23 mouse cellular contexts compared by ENCODE assay signal in the genomic region with DNA sequence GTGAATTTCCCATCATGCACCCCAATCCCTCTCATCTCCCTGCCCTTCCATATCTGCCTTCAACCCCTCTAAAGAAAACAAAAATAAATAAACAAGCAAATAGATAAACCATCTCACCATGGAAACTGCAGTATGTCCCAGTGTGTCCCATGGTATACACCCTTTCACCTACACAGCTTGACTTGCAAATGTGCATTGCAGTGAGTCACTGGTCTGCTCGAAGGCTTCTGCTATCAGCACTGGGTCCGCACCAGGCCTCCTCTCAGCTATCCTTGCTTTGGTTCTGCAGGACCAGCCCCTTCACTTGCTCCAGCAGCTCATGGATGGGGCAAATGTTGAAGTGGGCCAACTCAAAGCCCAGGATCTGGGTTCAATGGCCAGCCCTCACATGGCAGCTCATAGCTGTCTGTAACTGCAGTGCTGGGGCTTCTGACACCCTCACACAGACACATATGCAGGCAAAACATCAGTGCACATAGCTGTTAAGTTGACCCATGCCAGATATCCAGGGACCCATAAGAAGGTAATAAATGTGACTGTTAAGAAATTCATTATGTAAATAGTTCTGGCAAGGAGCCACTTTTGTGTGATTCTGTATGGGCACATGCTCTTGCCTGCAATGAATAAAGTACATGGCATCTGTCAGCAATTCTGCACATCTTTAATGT. TPM values are rescaled to one million over a fixed set of nuclear protein-coding genes. Genes with fewer than 3 reads are reported as not detected.
DNase-seq lines count a peak whose midpoint lies in the region; ATAC-seq and TF ChIP-seq lines count a peak whose summit lies in the region.
"Had no signal": no experiment of that assay in that cellular context is flagged by ENCODE, and none has a peak within 500 bp of the region (broad histone marks: within the 10 kb centered on the region; RNA-seq: fewer than 3 reads in every experiment).

No protein-coding gene starts in this region.

- no peaks in the 10 kb centered on the region for H3K9me3 ChIP-seq in forebrain, embryonic 14.5 days (replicated peaks; ENCODE audit: control insufficient read depth, low read length)
- H3K9me3 ChIP-seq in forebrain, embryonic 11.5 days (ENCODE audit: control insufficient read depth, low read length), result no peaks in the 10 kb centered on the region
- H3K9me3 ChIP-seq in hindbrain, embryonic 13.5 days, result no peaks in the 10 kb centered on the region
- no peaks in the 10 kb centered on the region for H3K9me3 ChIP-seq in hindbrain, postnatal 0 days (ENCODE audit: low read length)
- no peaks in the 10 kb centered on the region for H3K9me3 ChIP-seq in neural tube, embryonic 14.5 days (ENCODE audit: control insufficient read depth, low read length)
- H3K9me3 ChIP-seq: embryonic facial prominence, embryonic 13.5 days; embryonic facial prominence, embryonic 15.5 days; forebrain, embryonic 10.5 days; forebrain, embryonic 13.5 days had no signal

- peak; percentile 41 for DNase-seq in forebrain, embryonic 14.5 days (ENCODE audit: low spot score)
- DNase-seq in forebrain, embryonic 11.5 days (ENCODE audit: low spot score), result no peak
- no peak for DNase-seq in hindbrain, postnatal 0 days (ENCODE audit: low spot score)
- peak; percentile 55 for DNase-seq in 3T3-L1 (ENCODE audit: low read depth, low spot score)
- no peak for DNase-seq in right cerebral cortex, postnatal 4 days
- DNase-seq in cerebellum, postnatal 10 days, result no peak
- DNase-seq: adrenal gland, adult 8-10 months; adrenal gland, postnatal 14 days; adrenal gland, postnatal 36 days; cerebellum, adult 11-12 months; cerebellum, adult 2 months; cerebellum, adult 9-10 months; cerebellum, postnatal 14 days; cerebellum, postnatal 36 days; embryo, embryonic 11 days had no signal

- no peaks in the 10 kb centered on the region for H3K4me1 ChIP-seq in forebrain, embryonic 14.5 days (ENCODE audit: control insufficient read depth, insufficient read depth, low read length)
- H3K4me1 ChIP-seq in forebrain, embryonic 11.5 days (replicated peaks; ENCODE audit: control insufficient read depth, insufficient read depth, low read length), result no peaks in the 10 kb centered on the region
- no peaks in the 10 kb centered on the region for H3K4me1 ChIP-seq in hindbrain, embryonic 13.5 days (replicated peaks)
- H3K4me1 ChIP-seq in hindbrain, postnatal 0 days (ENCODE audit: insufficient read depth, low read length), result no peaks in the 10 kb centered on the region
- no peaks in the 10 kb centered on the region for H3K4me1 ChIP-seq in neural tube, embryonic 14.5 days (ENCODE audit: control insufficient read depth, insufficient read depth, low read length)
- H3K4me1 ChIP-seq: embryonic facial prominence, embryonic 13.5 days; embryonic facial prominence, embryonic 15.5 days; forebrain, embryonic 10.5 days; forebrain, embryonic 13.5 days had no signal

- no peaks in the 10 kb centered on the region for H3K27me3 ChIP-seq in forebrain, embryonic 14.5 days (replicated peaks; ENCODE audit: control insufficient read depth, insufficient read depth, low read length)
- no peaks in the 10 kb centered on the region for H3K27me3 ChIP-seq in forebrain, embryonic 11.5 days (ENCODE audit: control insufficient read depth, insufficient read depth, low read length)
- H3K27me3 ChIP-seq in hindbrain, embryonic 13.5 days, result 0 out of 2 replicates have a peak, but pooled peaks cover 11% of the 10 kb centered on the region
- H3K27me3 ChIP-seq in hindbrain, postnatal 0 days (ENCODE audit: insufficient read depth, low read length), result no peaks in the 10 kb centered on the region
- no peaks in the 10 kb centered on the region for H3K27me3 ChIP-seq in neural tube, embryonic 14.5 days (ENCODE audit: control insufficient read depth, insufficient read depth, low read length)
- H3K27me3 ChIP-seq: embryonic facial prominence, embryonic 13.5 days; embryonic facial prominence, embryonic 15.5 days; forebrain, embryonic 13.5 days had no signal

- H3K9ac ChIP-seq in forebrain, embryonic 14.5 days (ENCODE audit: low read length), result no peak overlapping the region
- no peak overlapping the region for H3K9ac ChIP-seq in forebrain, embryonic 11.5 days (ENCODE audit: low read length)
- H3K9ac ChIP-seq in hindbrain, embryonic 13.5 days, result no peak overlapping the region
- no peak overlapping the region for H3K9ac ChIP-seq in hindbrain, postnatal 0 days (replicated peaks; ENCODE audit: low read length)
- no peak overlapping the region for H3K9ac ChIP-seq in neural tube, embryonic 14.5 days (replicated peaks; ENCODE audit: low read depth, low read length)
- H3K9ac ChIP-seq: embryonic facial prominence, embryonic 13.5 days; embryonic facial prominence, embryonic 15.5 days; forebrain, embryonic 13.5 days had no signal

- no peak overlapping the region for H3K27ac ChIP-seq in forebrain, embryonic 14.5 days (ENCODE audit: low read depth, low read length)
- no peak overlapping the region for H3K27ac ChIP-seq in forebrain, embryonic 11.5 days (ENCODE audit: low read depth, low read length)
- H3K27ac ChIP-seq in hindbrain, embryonic 13.5 days, result 0 out of 2 replicates have a peak overlapping the region, but pooled peaks have one; percentile 30
- no peak overlapping the region for H3K27ac ChIP-seq in hindbrain, postnatal 0 days
- no peak overlapping the region for H3K27ac ChIP-seq in neural tube, embryonic 14.5 days (ENCODE audit: low read depth, low read length)
- H3K27ac ChIP-seq: embryonic facial prominence, embryonic 13.5 days; embryonic facial prominence, embryonic 15.5 days; forebrain, embryonic 10.5 days; forebrain, embryonic 13.5 days had no signal

- no peak overlapping the region for H3K4me2 ChIP-seq in forebrain, embryonic 14.5 days (ENCODE audit: low read length)
- H3K4me2 ChIP-seq in forebrain, embryonic 11.5 days (ENCODE audit: low read depth, low read length, severe bottlenecking), result no peak overlapping the region
- no peak overlapping the region for H3K4me2 ChIP-seq in hindbrain, embryonic 13.5 days
- H3K4me2 ChIP-seq in hindbrain, postnatal 0 days (ENCODE audit: low read depth, low read length), result no peak overlapping the region
- H3K4me2 ChIP-seq in neural tube, embryonic 14.5 days (ENCODE audit: low read depth, low read length), result no peak overlapping the region
- H3K4me2 ChIP-seq: embryonic facial prominence, embryonic 13.5 days; embryonic facial prominence, embryonic 15.5 days; forebrain, embryonic 13.5 days had no signal

- no peak overlapping the region for H3K4me3 ChIP-seq in forebrain, embryonic 14.5 days (ENCODE audit: low read depth, low read length)
- no peak overlapping the region for H3K4me3 ChIP-seq in forebrain, embryonic 11.5 days (ENCODE audit: low read depth, low read length)
- H3K4me3 ChIP-seq in hindbrain, embryonic 13.5 days, result no peak overlapping the region
- no peak overlapping the region for H3K4me3 ChIP-seq in hindbrain, postnatal 0 days (ENCODE audit: low read length)
- H3K4me3 ChIP-seq in neural tube, embryonic 14.5 days (ENCODE audit: low read depth, low read length), result no peak overlapping the region
- H3K4me3 ChIP-seq: embryonic facial prominence, embryonic 13.5 days; embryonic facial prominence, embryonic 15.5 days; erythroblast, embryonic 14.5 days; forebrain, embryonic 10.5 days; forebrain, embryonic 13.5 days had no signal

- H3K36me3 ChIP-seq in forebrain, embryonic 14.5 days (ENCODE audit: control insufficient read depth, insufficient read depth, low read length), result no peaks in the 10 kb centered on the region
- H3K36me3 ChIP-seq in forebrain, embryonic 11.5 days (ENCODE audit: control insufficient read depth, insufficient read depth, low read length), result no peaks in the 10 kb centered on the region
- H3K36me3 ChIP-seq in hindbrain, embryonic 13.5 days, result no peaks in the 10 kb centered on the region
- no peaks in the 10 kb centered on the region for H3K36me3 ChIP-seq in hindbrain, postnatal 0 days (ENCODE audit: insufficient read depth, low read length)
- H3K36me3 ChIP-seq in neural tube, embryonic 14.5 days (ENCODE audit: control insufficient read depth, insufficient read depth, low read length), result no peaks in the 10 kb centered on the region
- H3K36me3 ChIP-seq: embryonic facial prominence, embryonic 13.5 days; embryonic facial prominence, embryonic 15.5 days; forebrain, embryonic 10.5 days had no signal

- no peak for ATAC-seq in forebrain, embryonic 14.5 days
- ATAC-seq in forebrain, embryonic 11.5 days (replicated peaks; ENCODE audit: low FRiP score), result no peak
- no peak for ATAC-seq in hindbrain, embryonic 13.5 days (ENCODE audit: low FRiP score)
- ATAC-seq in hindbrain, postnatal 0 days, result no peak
- peak; percentile 63 for ATAC-seq in neural tube, embryonic 14.5 days (ENCODE audit: low read depth)
- ATAC-seq: forebrain, embryonic 13.5 days; forebrain, embryonic 16.5 days had no signal

- no peak for TF ChIP-seq CTCF in hindbrain, postnatal 0 days (IDR thresholded peaks at IDR 0.05; ENCODE audit: low read depth)

- 83% methylated on average over 2 of the region's 2 CpGs for WGBS in forebrain, embryonic 14.5 days
- WGBS in forebrain, embryonic 11.5 days, result 78% methylated on average over 2 of the region's 2 CpGs
- WGBS in hindbrain, embryonic 13.5 days, result 87% methylated on average over 2 of the region's 2 CpGs
- 82% methylated on average over 2 of the region's 2 CpGs for WGBS in hindbrain, postnatal 0 days
- WGBS in neural tube, embryonic 14.5 days, result 81% methylated on average over 2 of the region's 2 CpGs

RNA-seq across cellular contexts. Expression of a gene that starts 59.9 kb away (rescaled TPM):
- 0.75 TPM in 2 replicates for polyA plus RNA-seq in forebrain, embryonic 14.5 days (2014; fragmentation: Nextera tagmentation; extraction: Ambion mirVana)
- polyA plus RNA-seq in forebrain, embryonic 11.5 days (2014; fragmentation: Nextera tagmentation; extraction: Ambion mirVana), result 0.52 and 0.57 TPM in 2 replicates
- 1.6 and 1.9 TPM in 2 replicates for polyA plus RNA-seq in hindbrain, embryonic 13.5 days (2015; fragmentation: Nextera tagmentation; extraction: Ambion mirVana)
- total RNA-seq in hindbrain, postnatal 0 days (2014; rRNA removed), result 8.5 and 11.3 TPM in 2 replicates
- 2.0 and 2.2 TPM in 2 replicates for polyA plus RNA-seq in hindbrain, postnatal 0 days (2015; fragmentation: Nextera tagmentation; extraction: Ambion mirVana)
- 0.91 and 1.3 TPM in 2 replicates for polyA plus RNA-seq in neural tube, embryonic 14.5 days (2014; fragmentation: Nextera tagmentation; extraction: Ambion mirVana)
- polyA plus RNA-seq: erythroblast, embryonic 14.5 days had no signal

Comparison
In these comparisons a context has a peak if more than half of its experiments do, and no peak if none do; other contexts are left out.
1. DNase-seq: peak in forebrain, embryonic 14.5 days (single experiment) and 3T3-L1 (single experiment); none in forebrain, embryonic 11.5 days (single experiment), hindbrain, postnatal 0 days (single experiment), right cerebral cortex, postnatal 4 days (single experiment) and cerebellum, postnatal 10 days (0 of 2).